Mouse (Mus musculus) thymus, postnatal 36 days (tissue): Measurements from ENCODE around the gene Cd72.

ENCODE experiments used
- DNase-seq, 2 experiments: peaks; one replicate each; pipeline ENCODE4 v3.0.0; 2022; ENCODE audit warnings: mixed read lengths in 2 of 2

The Cd72 gene

GRCm38 (mm10) chr4:43477857-43478533, 23.6 kb upstream of the Cd72 start:
- DNase-seq = peak; percentile 86 to 90

GRCm38 (mm10) chr4:43476604-43477003, 22.2 kb upstream of the Cd72 start:
- DNase-seq = peak; percentile 25 to 39

- no peak for DNase-seq
Measured at GRCm38 (mm10) chr4:43473636-43474035, 19.2 kb upstream of the Cd72 start.

- no peak for DNase-seq
Measured at GRCm38 (mm10) chr4:43470301-43470700, 15.9 kb upstream of the Cd72 start.

GRCm38 (mm10) chr4:43466872-43467271, 12.4 kb upstream of the Cd72 start:
- DNase-seq = no peak

- DNase-seq = no peak
Measured at GRCm38 (mm10) chr4:43465935-43466334, 11.5 kb upstream of the Cd72 start.

GRCm38 (mm10) chr4:43463102-43463501, 8.7 kb upstream of the Cd72 start:
- DNase-seq = no peak

GRCm38 (mm10) chr4:43457124-43457523, 2.7 kb upstream of the Cd72 start:
- peak; percentile 36 to 54 for DNase-seq

- peak; percentile 67 to 78 for DNase-seq
Measured at GRCm38 (mm10) chr4:43456470-43456869, 2.0 kb upstream of the Cd72 start.

GRCm38 (mm10) chr4:43453413-43453812, 1.0 kb downstream of the Cd72 start:
- peak; percentile 46 to 56 for DNase-seq

- DNase-seq = no peak
Measured at GRCm38 (mm10) chr4:43452315-43452714, 2.1 kb downstream of the Cd72 start.

GRCm38 (mm10) chr4:43448554-43448953, 5.9 kb downstream of the Cd72 start:
- no peak for DNase-seq

- no peak for DNase-seq
Measured at GRCm38 (mm10) chr4:43447251-43447650, 7.2 kb downstream of the Cd72 start.

- DNase-seq = peak; percentile 24 to 51
Measured at GRCm38 (mm10) chr4:43443511-43443910, 10.9 kb downstream of the Cd72 start.

- peak; percentile 68 to 80 for DNase-seq
Measured at GRCm38 (mm10) chr4:43442456-43443361, 11.7 kb downstream of the Cd72 start.

- peak; percentile 98 to 99 for DNase-seq
Measured at GRCm38 (mm10) chr4:43442044-43442443, 12.4 kb downstream of the Cd72 start.

GRCm38 (mm10) chr4:43441639-43442038, 12.8 kb downstream of the Cd72 start, which contains the start of gene Tesk1:
Gene Tesk1, plus strand, starts transcription at chr4:43441939.
- no peak for DNase-seq

- no peak for DNase-seq
Measured at GRCm38 (mm10) chr4:43432832-43433231, 21.6 kb downstream of the Cd72 start.

GRCm38 (mm10) chr4:43431690-43432089, 22.7 kb downstream of the Cd72 start:
- DNase-seq = peak; percentile 74 to 75

GRCm38 (mm10) chr4:43428946-43429345, 25.5 kb downstream of the Cd72 start, which contains the start of gene Fam166b:
Gene Fam166b, minus strand, starts transcription at chr4:43429134.
- peak in 1 of 2 experiments; percentile 32 for DNase-seq

GRCm38 (mm10) chr4:43428180-43428861, 26.1 kb downstream of the Cd72 start:
- DNase-seq = peak in 1 of 2 experiments; percentile 50

GRCm38 (mm10) chr4:43427501-43428179, 26.8 kb downstream of the Cd72 start:
- peak; percentile 82 to 89 for DNase-seq
